Mouse (Mus musculus) inflammation-experienced regulatory T-cells (primary cell): ENCODE data around the gene Ubxn7. TPM values are rescaled to one million over a fixed set of nuclear protein-coding genes. Genes with fewer than 3 reads are reported as not detected.

ENCODE experiments used
- polyA plus RNA-seq, 2 experiments: library from polyadenylated mRNA; unstranded; fragments of 100-300 nt; shearing (Covaris generic); gene quantifications; one replicate each; pipeline ENCODE4 v1.2.1; 2017

The Ubxn7 gene
- polyA plus RNA-seq, result 10 to 100 TPM; 20.9 to 21.8 TPM

DNA sequence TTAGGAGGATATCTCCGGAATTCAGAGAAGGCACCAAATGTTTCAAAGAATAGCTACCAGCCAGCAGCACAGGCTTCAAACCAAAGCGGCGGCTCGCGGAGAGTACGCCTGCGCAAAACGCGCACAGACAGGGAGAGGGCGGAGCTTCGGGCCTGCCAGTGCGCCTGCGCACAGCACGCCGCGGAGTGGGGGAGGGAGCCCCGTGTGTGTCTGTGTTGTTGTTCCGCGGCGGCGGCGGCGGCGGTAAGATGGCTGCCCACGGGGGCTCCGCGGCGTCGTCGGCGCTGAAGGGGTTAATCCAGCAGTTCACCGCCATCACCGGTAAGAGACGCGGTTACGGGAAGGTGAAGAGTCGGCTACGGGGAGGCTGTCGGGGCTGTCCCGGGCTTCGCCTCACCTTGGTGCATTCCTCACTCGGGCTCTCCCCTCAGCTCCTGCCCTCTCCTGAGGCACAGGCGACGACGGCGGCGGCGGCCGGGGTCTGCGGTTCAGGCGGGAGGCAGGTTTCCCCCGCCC lies at the start of gene Ubxn7:
Ubxn7 (plus strand) TSS at position 218 of the 516 bp plus-strand sequence.

DNA sequence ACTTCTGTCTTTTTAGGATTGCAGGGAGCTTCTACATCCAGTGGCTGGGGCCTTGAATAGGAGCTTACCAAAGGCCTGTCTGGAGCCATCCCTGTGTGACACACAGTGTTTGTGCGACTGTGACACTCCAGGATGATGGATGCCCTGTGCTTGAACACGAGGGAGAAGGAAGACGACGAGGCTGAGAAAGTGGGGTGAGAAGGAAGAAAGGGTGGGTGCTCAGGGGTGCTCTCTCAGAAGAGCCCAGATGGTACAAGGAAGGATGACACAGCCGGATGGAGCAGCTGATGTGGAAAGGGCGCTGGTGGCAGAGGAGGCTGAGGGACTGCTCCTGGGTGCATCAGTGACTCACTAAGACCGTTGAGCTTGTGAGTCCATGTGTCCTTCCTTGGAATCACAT lies 68.2 kb downstream of the Ubxn7 start, which contains the start of gene Tm4sf19:
Tm4sf19 (plus strand) TSS at position 240 of the 400 bp plus-strand sequence.

GRCm38 (mm10) chr16:32419517-32420483 lies 87.7 kb downstream of the Ubxn7 start, which contains the start of gene Tctex1d2:
Tctex1d2 (plus strand) TSS chr16:32419702.

DNA sequence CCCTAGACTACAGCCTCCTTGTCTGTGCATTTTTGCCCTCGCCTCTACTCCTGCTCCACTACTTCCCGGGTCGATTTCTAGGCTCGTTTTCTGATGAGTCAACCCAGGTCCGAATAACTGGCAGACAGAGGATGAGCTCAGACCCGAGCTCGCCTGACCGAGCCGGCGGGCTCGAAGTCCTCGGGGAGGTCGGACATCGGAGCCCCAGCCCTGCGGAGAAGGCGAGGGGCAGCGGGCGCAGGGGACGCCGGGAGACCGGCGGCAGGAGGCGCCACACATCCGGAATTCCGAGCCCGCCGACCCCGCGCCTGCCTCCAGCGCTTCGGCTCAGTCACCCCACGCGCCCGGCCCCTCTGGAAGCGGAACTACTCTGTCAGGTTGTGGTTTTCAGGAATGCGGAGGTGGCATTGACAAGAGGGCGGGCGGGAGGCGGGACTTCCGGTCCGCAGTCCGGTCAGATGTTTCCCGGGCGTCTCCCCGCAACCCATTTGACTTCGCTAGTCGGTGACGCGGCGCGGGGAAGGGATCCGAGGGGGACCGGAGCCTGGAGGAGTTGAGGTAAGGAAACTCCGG lies 98.5 kb downstream of the Ubxn7 start, which contains the start of gene Pcyt1a:
Pcyt1a (plus strand) TSS at position 448 of the 573 bp plus-strand sequence.

Other genes with a start within 250 kb of the Ubxn7 start
- gene Pigx, start 232.5 kb upstream of the Ubxn7 start, polyA plus RNA-seq, result 100 to 1,000 TPM; 161 to 181 TPM
- gene Cep19, start 232.5 kb upstream of the Ubxn7 start, polyA plus RNA-seq, result 10 to 100 TPM; 28.6 to 34.3 TPM
- 100 to 1,000 TPM in 1 of 2 experiments, 10 to 100 TPM in 1; 69.0 to 105 TPM for gene Nrros, start 166.7 kb upstream of the Ubxn7 start, polyA plus RNA-seq
- not detected for gene Bex6, start 152.4 kb upstream of the Ubxn7 start, polyA plus RNA-seq
- 10 to 100 TPM; 14.9 to 19.6 TPM for gene Fbxo45, start 85.1 kb upstream of the Ubxn7 start, polyA plus RNA-seq
- 10 to 100 TPM; 22.1 to 22.4 TPM for gene Wdr53, start 85.0 kb upstream of the Ubxn7 start, polyA plus RNA-seq
- under 1 TPM; 0.18 to 0.27 TPM for gene Smco1, start 60.8 kb upstream of the Ubxn7 start, polyA plus RNA-seq
- 10 to 100 TPM; 16.5 to 20.2 TPM for gene Rnf168, start 54.8 kb upstream of the Ubxn7 start, polyA plus RNA-seq
- not detected for gene Tm4sf19, start 68.2 kb downstream of the Ubxn7 start, polyA plus RNA-seq
- gene Tctex1d2, start 87.4 kb downstream of the Ubxn7 start, polyA plus RNA-seq, result 1 to 10 TPM; 2.8 to 6.4 TPM
- 10 to 100 TPM; 13.0 to 14.8 TPM for gene Pcyt1a, start 98.7 kb downstream of the Ubxn7 start, polyA plus RNA-seq
- gene Slc51a, start 155.6 kb downstream of the Ubxn7 start, polyA plus RNA-seq, result not detected
- gene Zdhhc19, start 164.0 kb downstream of the Ubxn7 start, polyA plus RNA-seq, result under 1 TPM; 0.40 to 0.95 TPM